Mouse (Mus musculus) liver, embryonic 16.5 days (tissue): ENCODE results near the gene Ufc1. TPM values are rescaled to one million over a fixed set of nuclear protein-coding genes. Genes with fewer than 3 reads are reported as not detected.
A peak's percentile ranks its signal among the peaks of the same experiment; 100 is the strongest.

Source experiments
- ATAC-seq: fragments of 200-750 bp; cut with Nextera tagmentation; 2 replicates; pipeline ENCODE4 v1.8.0; 2017; ENCODE audit warnings: low read depth, mild to moderate bottlenecking, moderate number of reproducible peaks, moderate library complexity
- H3K27ac ChIP-seq: fragments of 300-500 bp; sonication (generic); 2 replicates; pipeline ENCODE4 v1.5.1; 2014; ENCODE audit warnings: mild to moderate bottlenecking, low read length
- H3K27me3 ChIP-seq: fragments of 300-500 bp; sonication (generic); 2 replicates; pipeline ENCODE4 v1.6.1; 2014; ENCODE audit warnings: low read depth, low read length, mixed read lengths; ENCODE audit not compliant: control insufficient read depth, insufficient read depth
- H3K36me3 ChIP-seq: fragments of 300-500 bp; sonication (generic); 2 replicates; pipeline ENCODE4 v1.6.1; 2014; ENCODE audit warnings: mild to moderate bottlenecking; ENCODE audit not compliant: control insufficient read depth, insufficient read depth
- H3K4me1 ChIP-seq: fragments of 300-500 bp; sonication (generic); 2 replicates; pipeline ENCODE4 v1.6.1; 2014; ENCODE audit warnings: low read depth, low read length, mixed read lengths; ENCODE audit not compliant: control insufficient read depth
- H3K4me2 ChIP-seq: fragments of 300-500 bp; sonication (generic); 2 replicates; pipeline ENCODE4 v1.6.1; 2014; ENCODE audit warnings: low read depth, low read length, mixed read lengths
- H3K4me3 ChIP-seq: fragments of 300-500 bp; sonication (generic); 2 replicates; pipeline ENCODE4 v1.5.1; 2014; ENCODE audit warnings: low read depth, mild to moderate bottlenecking, low read length
- H3K9ac ChIP-seq: fragments of 300-500 bp; sonication (generic); 2 replicates; pipeline ENCODE4 v1.6.1; 2014; ENCODE audit warnings: low read depth, low read length
- H3K9me3 ChIP-seq: fragments of 300-500 bp; sonication (generic); replicated peaks from 2 replicates; pipeline ENCODE4 v1.6.1; 2016; ENCODE audit warnings: low read length; ENCODE audit not compliant: control insufficient read depth
- WGBS: fragments of 180-500 bp; shearing (Covaris S2); extraction: QIAGEN DNeasy Blood & Tissue Kit; methylation state at CpG from one replicate; pipeline ENCODE4 v1.1.7; 2014; ENCODE audit not compliant: insufficient replicate concordance; 5-methylcytosine and 5-hydroxymethylcytosine counted together
- polyA plus RNA-seq: library from polyadenylated mRNA; unstranded; fragments of >200 nt; fragmentation: Nextera tagmentation; extraction: Ambion mirVana; gene quantifications from 2 replicates; pipeline ENCODE4 v1.2.1, GENCODE M21; 2015

Gene Ufc1
- polyA plus RNA-seq = 40.3 and 45.2 TPM in 2 replicates

DNA sequence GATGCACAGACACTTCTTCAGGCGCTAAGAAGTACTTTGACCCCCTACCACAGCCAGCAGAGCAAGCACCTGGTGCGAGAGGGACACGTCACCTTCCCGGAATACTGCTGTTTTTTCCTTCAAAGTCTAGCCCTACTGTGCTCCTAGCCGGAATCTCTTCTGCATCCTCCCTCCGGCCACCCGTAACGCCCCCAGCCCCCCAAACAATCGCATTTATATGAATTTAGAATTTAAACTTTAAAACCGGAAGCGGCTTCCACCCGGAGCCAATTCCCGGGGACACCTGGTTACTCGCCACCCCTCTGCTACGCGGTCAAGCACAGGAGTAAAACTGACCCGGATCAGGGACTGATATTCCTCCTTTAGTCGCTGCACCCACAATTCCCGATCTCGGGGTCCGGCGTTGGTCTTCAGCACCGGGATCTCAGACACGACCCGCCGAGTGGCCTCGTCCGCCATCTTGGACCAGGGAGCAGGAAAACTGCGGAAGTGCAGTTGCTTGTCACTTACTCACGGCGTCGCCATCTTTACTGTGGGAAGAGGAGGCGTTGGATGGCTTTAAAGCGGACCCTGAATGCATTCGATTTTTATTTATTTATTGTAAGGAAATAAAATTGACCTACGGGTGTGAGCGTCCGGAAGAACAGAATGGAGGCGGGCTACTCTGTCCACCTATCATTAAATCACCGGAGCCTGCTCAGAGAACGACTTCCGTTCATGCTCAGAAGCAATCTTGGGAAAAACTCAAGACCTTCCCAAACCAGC, at the start of gene Ufc1:
Gene Ufc1 (minus strand): TSS at position 727 of the 765 bp plus-strand sequence.
- Histone ChIP-seq H3K9me3 (no peaks in the 10 kb centered on the region; the same call in 1 of the 2 replicates), H3K4me1 (peaks cover 19% of the 10 kb centered on the region), H3K4me2 (peak within 1 kb of the TSS; percentile 55), H3K27ac (peak within 1 kb of the TSS; percentile 93), H3K4me3 (peak within 1 kb of the TSS; percentile 90), H3K27me3 (peaks cover 13% of the 10 kb centered on the region), H3K9ac (peak within 1 kb of the TSS; percentile 91), H3K36me3 (peaks cover 4% of the 10 kb centered on the region; the same call in 1 of the 2 replicates)
- WGBS = under 1% methylated on average over 42 of the region's 42 CpGs
- peak; percentile 76 for ATAC-seq

DNA sequence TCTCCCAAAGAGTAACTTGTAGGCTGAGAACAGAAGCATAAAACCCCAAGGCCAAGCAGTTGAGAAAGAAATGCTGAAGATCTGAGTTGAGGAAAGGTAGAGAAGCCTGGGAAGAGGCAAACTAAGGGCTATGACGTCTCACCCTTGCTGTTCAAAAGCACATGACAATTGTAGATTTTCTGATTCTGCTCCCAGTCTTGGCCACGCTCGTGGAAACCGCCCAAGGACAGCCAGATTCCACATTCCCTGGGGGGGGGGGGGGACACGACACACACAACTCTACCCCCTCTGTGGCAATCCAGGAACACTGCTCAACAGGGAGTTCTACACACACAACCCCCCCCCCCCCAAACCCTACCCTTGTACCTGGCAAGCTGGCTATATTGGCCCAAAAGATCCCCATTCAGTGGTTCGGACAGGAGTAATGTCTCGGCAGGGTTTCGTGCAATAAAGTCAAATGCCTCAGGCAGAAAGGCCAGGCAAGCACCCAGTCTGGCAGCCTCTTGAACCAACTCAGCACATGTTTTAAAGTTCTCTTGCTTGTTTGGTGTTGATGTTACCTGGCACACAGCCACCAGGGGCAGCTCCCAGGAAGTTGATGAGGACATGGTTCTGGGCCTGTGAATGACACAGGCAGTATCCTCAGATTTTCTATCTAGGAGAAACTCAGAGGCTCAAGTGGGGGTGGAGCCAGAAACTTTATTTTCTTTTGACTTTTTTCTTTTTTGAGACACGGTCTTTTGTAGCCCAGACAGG, 49.3 kb upstream of the Ufc1 start:
- Histone ChIP-seq H3K4me2 (peak overlapping the region; percentile 81), H3K27ac (peak overlapping the region; percentile 8; the same call in 1 of the 2 replicates), H3K9me3 (peaks cover 2% of the 10 kb centered on the region; the same call in 1 of the 2 replicates), H3K36me3 (peaks cover 19% of the 10 kb centered on the region; the same call in 1 of the 2 replicates), H3K27me3 (no peaks in the 10 kb centered on the region), H3K4me3 (peak overlapping the region; percentile 86; the same call in 1 of the 2 replicates), H3K4me1 (peaks cover 15% of the 10 kb centered on the region), H3K9ac (no peak overlapping the region)
- WGBS = 74% methylated on average over 9 of the region's 9 CpGs
- ATAC-seq = peak; percentile 35

DNA sequence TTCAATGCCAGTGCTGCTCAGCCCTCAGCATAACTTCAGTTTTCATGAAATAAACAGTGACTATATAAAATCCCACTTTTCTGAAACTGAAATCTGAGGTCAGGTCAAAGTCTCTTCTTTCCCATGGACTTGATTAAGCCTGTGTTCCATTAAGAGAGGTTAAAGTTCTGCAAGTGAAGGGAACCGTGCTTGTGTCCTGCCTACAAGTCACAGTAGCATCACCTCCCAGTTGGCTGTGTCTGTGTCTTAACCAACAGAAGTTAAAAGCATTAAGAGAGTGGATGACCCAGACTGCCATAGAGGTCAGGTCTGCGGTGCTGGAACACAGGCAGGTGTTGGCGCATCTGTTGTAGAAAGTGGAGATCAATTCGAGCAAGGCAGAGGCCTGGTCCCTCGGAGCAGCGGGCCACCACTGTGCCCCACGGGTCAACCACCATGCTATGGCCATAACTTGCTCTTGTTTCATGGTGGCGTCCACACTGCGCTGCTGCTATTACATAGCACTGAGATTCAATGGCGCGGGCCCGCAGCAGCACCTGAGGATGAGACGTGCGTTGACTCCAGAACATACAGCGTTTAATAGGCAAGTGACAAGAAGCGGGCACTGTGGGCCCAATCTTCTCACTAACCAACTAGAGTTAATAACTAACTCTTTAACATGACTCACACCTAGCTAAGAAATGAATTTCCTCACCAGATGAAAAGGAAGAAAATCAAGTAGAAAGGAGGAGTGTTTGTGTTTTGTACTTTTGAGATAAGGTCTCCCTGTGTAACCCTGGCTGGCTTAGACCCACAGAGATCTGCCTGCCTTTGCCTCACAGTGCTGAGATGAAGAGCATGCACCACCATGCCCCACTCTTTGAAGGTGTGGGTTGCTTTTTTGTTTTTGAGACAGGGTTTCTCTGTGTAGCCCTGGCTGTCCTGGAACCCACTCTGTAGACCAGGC, 47.7 kb upstream of the Ufc1 start:
- H3K27me3 ChIP-seq = no peaks in the 10 kb centered on the region
- no peak overlapping the region for H3K9ac ChIP-seq
- H3K27ac ChIP-seq = no peak overlapping the region
- peaks cover 2% of the 10 kb centered on the region; the same call in 1 of the 2 replicates for H3K9me3 ChIP-seq
- peaks cover 24% of the 10 kb centered on the region for H3K36me3 ChIP-seq
- peaks cover 15% of the 10 kb centered on the region for H3K4me1 ChIP-seq
- H3K4me2 ChIP-seq = no peak overlapping the region
- 90% methylated on average over 16 of the region's 16 CpGs for WGBS
- no peak for ATAC-seq
- H3K4me3 ChIP-seq = no peak overlapping the region

DNA sequence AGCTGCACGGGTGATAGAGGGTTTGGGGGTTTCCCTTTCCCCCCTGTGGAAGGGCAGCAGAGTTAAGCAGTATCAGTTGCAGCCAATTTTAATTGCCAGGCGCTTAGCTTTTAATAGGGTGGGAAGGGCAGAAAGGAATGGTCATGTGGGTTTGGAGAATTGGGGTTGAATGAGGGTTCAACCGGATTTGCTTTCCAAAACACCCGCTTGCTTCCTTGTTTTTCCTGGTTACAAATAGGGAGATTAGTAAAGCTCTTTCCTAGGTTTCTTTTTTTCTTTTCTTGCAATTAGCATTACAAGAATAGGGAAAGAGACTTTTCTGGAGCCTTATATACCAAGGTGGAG, 35.4 kb upstream of the Ufc1 start:
- no peaks in the 10 kb centered on the region for H3K36me3 ChIP-seq
- WGBS = 2% methylated on average over 4 of the region's 4 CpGs
- peak overlapping the region; percentile 93 for H3K9ac ChIP-seq
- no peak for ATAC-seq
- H3K4me3 ChIP-seq = peak overlapping the region; percentile 71
- peak overlapping the region; percentile 90 for H3K27ac ChIP-seq
- H3K9me3 ChIP-seq = no peaks in the 10 kb centered on the region
- peak overlapping the region; percentile 95 for H3K4me2 ChIP-seq
- peaks cover 25% of the 10 kb centered on the region for H3K4me1 ChIP-seq
- H3K27me3 ChIP-seq = no peaks in the 10 kb centered on the region

DNA sequence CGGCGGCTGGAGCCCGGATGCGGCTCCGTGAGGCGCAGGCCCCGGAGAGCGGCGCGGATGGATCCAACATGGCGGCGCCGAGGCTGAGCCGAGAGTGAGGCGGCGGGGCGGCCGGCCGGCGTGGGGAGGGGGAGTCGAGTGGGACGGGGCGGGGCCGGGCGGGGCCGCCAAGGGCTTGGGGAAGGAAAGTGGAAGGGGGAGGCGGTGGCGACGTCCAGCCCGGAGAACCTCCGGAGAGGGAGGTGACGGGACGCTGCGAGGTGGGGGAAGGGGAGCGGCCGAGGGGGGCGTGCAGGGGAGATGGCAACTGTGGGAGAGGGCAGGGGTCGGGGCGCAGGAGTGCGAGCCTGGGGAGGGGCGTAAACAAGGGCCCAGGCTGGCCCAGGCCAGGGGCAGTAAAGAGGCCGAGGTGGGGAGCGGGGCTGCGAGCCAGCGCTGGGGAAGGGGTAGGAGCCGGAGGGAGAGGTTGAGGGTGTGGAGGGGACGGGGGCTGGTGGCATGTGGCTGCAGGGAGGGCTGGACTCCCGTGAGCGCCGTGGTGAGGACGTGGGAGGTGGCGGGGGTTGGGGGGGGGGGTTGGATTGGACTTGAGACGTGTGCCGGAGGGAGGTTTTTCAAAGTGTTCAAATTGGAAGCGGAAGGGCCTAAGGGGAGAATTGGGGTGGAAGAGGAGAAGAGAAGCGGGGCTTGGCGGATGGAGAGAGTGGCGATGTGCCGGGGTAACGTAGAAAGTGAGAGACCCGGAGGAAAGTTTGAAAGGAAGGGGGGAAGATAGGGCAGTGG, 34.8 kb upstream of the Ufc1 start:
- no peaks in the 10 kb centered on the region for H3K27me3 ChIP-seq
- peaks cover 25% of the 10 kb centered on the region for H3K4me1 ChIP-seq
- no peaks in the 10 kb centered on the region for H3K9me3 ChIP-seq
- WGBS = under 1% methylated on average over 44 of the region's 61 CpGs
- H3K4me2 ChIP-seq = peak overlapping the region; percentile 95
- peak overlapping the region; percentile 93 for H3K9ac ChIP-seq
- peak overlapping the region; percentile 71 for H3K4me3 ChIP-seq
- peak overlapping the region; percentile 90 for H3K27ac ChIP-seq
- peak; percentile 73 for ATAC-seq
- H3K36me3 ChIP-seq = no peaks in the 10 kb centered on the region

DNA sequence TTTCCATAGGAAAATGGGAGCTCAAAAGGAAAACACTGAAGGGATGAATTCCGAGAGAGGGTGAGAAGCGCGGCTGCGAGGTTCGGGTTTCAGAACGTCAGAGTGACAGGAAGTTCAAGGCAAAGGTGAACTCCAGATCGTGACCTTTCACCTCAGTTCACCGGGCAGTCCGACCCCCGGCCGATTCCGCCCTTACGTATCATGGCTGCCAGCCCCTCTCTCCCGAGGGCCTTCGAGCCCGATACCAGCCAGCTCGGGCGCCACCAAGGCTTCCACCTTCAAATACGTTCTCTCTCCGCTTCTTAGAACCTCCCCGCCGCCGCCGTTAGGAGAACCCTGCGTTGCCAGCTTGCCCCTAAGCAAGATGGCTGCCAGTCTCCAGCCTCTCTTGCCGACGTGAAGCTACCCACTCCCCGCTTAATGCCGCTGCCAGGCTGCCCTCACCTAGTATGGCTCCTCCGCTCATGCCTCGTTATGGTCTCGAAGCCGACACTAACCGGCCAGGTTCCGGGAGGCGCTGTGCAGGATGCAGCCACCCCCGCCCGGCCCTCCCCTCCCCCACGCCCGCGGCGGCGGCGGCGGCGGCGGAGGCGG, 34.1 kb upstream of the Ufc1 start, which contains the start of gene Dedd:
Gene Dedd (plus strand): TSS at position 307 of the 594 bp plus-strand sequence.
- no peaks in the 10 kb centered on the region for H3K9me3 ChIP-seq
- 1% methylated on average over 47 of the region's 48 CpGs for WGBS
- peak; percentile 86 for ATAC-seq
- peak within 1 kb of the TSS; percentile 93 for H3K9ac ChIP-seq
- H3K4me3 ChIP-seq = peak within 1 kb of the TSS; percentile 71
- H3K27ac ChIP-seq = peak within 1 kb of the TSS; percentile 90
- no peaks in the 10 kb centered on the region for H3K36me3 ChIP-seq
- H3K27me3 ChIP-seq = no peaks in the 10 kb centered on the region
- peak within 1 kb of the TSS; percentile 95 for H3K4me2 ChIP-seq
- H3K4me1 ChIP-seq = peaks cover 25% of the 10 kb centered on the region

DNA sequence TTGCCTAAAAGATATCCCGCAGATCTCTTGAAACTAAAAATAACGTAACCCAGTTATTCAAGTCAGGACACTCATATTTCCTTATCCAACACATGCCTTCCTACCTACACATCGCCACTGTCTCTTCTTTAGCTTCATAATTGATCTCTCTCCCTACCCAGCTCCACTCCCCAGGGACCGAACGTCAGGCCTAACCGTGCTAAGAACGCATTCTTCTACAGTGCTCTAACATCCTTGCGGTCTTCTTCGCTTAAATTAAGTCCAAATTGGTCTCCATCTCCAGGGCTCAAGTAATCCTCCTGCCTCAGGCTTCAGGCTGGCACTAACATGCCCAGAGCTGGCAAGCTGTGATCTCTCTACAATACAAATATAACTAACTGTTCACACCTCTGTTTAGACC, 33.4 kb upstream of the Ufc1 start:
- H3K27me3 ChIP-seq = no peaks in the 10 kb centered on the region
- WGBS = 24% methylated on average over 9 of the region's 9 CpGs
- peak overlapping the region; percentile 93 for H3K9ac ChIP-seq
- peak overlapping the region; percentile 95 for H3K4me2 ChIP-seq
- peak overlapping the region; percentile 90 for H3K27ac ChIP-seq
- ATAC-seq = no peak
- no peaks in the 10 kb centered on the region for H3K9me3 ChIP-seq
- H3K4me1 ChIP-seq = peaks cover 25% of the 10 kb centered on the region
- H3K4me3 ChIP-seq = peak overlapping the region; percentile 71
- no peaks in the 10 kb centered on the region for H3K36me3 ChIP-seq
